Mouse (Mus musculus): ENCODE data around the gene Pcnp. TPM values are rescaled to one million over a fixed set of nuclear protein-coding genes. Genes with fewer than 3 reads are reported as not detected.
"Not testable (repeated sequence)": the region's sequence is repeated elsewhere in the genome, so short reads cannot be mapped to it uniquely, and the experiment has no call there.

The Pcnp gene
- polyA plus RNA-seq, 1 experiment from 2014 or later: 151 TPM

GRCm38 (mm10) chr16:55963068-55963467, 66.5 kb downstream of the Pcnp start:
- H3K36me3 ChIP-seq (ENCODE audit: control insufficient read depth, insufficient read depth); H3K9ac ChIP-seq (ENCODE audit: low read length); H3K4me3 ChIP-seq (ENCODE audit: low read length); H3K9me3 ChIP-seq (replicated peaks; ENCODE audit: control insufficient read depth, low read length); H3K4me2 ChIP-seq (ENCODE audit: low read depth, low read length); H3K4me1 ChIP-seq (ENCODE audit: control insufficient read depth, insufficient read depth, low read length); H3K27me3 ChIP-seq (ENCODE audit: control insufficient read depth, insufficient read depth, low read length); H3K27ac ChIP-seq (ENCODE audit: low read length); ATAC-seq (replicated peaks; ENCODE audit: extremely low read depth, insufficient read depth, low FRiP score): not testable (repeated sequence)
- 75% methylated on average over 6 of the region's 11 CpGs for WGBS

Small RNA genes lying within 50 kb of the gene (microRNA-seq; reads per million reads assigned to microRNA genes)
- not detected for gene Gm24047

Other genes starting within 250 kb of the Pcnp start
- gene Nfkbiz, start 190.8 kb downstream of the Pcnp start, polyA plus RNA-seq (2015; fragmentation: Nextera tagmentation; extraction: Ambion mirVana): 2.9 and 3.2 TPM in 2 replicates
- 0.44 and 0.81 TPM in 2 replicates for gene Nxpe3, start 134.5 kb downstream of the Pcnp start, polyA plus RNA-seq (2015; fragmentation: Nextera tagmentation; extraction: Ambion mirVana)
- 9.6 and 9.9 TPM in 2 replicates for gene Cep97, start 94.9 kb downstream of the Pcnp start, polyA plus RNA-seq (2015; fragmentation: Nextera tagmentation; extraction: Ambion mirVana)
- 404 and 445 TPM in 2 replicates for gene Rpl24, start 63.5 kb downstream of the Pcnp start, polyA plus RNA-seq (2015; fragmentation: Nextera tagmentation; extraction: Ambion mirVana)
- 11.1 and 13.8 TPM in 2 replicates for gene Zbtb11, start 55.9 kb downstream of the Pcnp start, polyA plus RNA-seq (2015; fragmentation: Nextera tagmentation; extraction: Ambion mirVana)
- gene Trmt10c, start 8.1 kb upstream of the Pcnp start, polyA plus RNA-seq (2015; fragmentation: Nextera tagmentation; extraction: Ambion mirVana): 21.2 and 24.3 TPM in 2 replicates
- gene Senp7, start 18.6 kb upstream of the Pcnp start, polyA plus RNA-seq (2015; fragmentation: Nextera tagmentation; extraction: Ambion mirVana): 16.7 and 20.8 TPM in 2 replicates
- 0.07 and 0.64 TPM in 2 replicates for gene Impg2, start 174.6 kb upstream of the Pcnp start, polyA plus RNA-seq (2015; fragmentation: Nextera tagmentation; extraction: Ambion mirVana)